Mouse (Mus musculus) neural tube, embryonic 13.5 days (tissue): ENCODE measurements at regions not wholly inside any gene's neighbourhood (a gene's known extent, or its start where the extent isn't known, plus 50 kb on each side); places are given as distances from the start of the nearest gene placed in this dataset.

Experiments used
- ATAC-seq: fragments of 200-750 bp; cut with Nextera tagmentation; 2 replicates; pipeline ENCODE4 v1.8.0; 2017; ENCODE audit warnings: low read depth, mild to moderate bottlenecking, moderate TSS enrichment, moderate library complexity
- H3K27ac ChIP-seq: fragments of 300-500 bp; sonication (generic); replicated peaks from 2 replicates; pipeline ENCODE4 v1.5.1; 2015; ENCODE audit warnings: moderate library complexity, mild to moderate bottlenecking, inconsistent platforms
- H3K27me3 ChIP-seq: fragments of 300-500 bp; sonication (generic); 2 replicates; pipeline ENCODE4 v1.6.1; 2015; ENCODE audit warnings: mild to moderate bottlenecking, inconsistent platforms
- H3K36me3 ChIP-seq: fragments of 300-500 bp; sonication (generic); 2 replicates; pipeline ENCODE4 v1.6.1; 2015; ENCODE audit warnings: mild to moderate bottlenecking, inconsistent platforms
- H3K4me1 ChIP-seq: fragments of 300-500 bp; sonication (generic); replicated peaks from 2 replicates; pipeline ENCODE4 v1.6.1; 2015; ENCODE audit warnings: inconsistent platforms
- H3K4me2 ChIP-seq: fragments of 300-500 bp; sonication (generic); 2 replicates; pipeline ENCODE4 v1.6.1; 2015; ENCODE audit warnings: inconsistent platforms, mild to moderate bottlenecking, moderate library complexity
- H3K4me3 ChIP-seq: fragments of 300-500 bp; sonication (generic); 2 replicates; pipeline ENCODE4 v1.5.1; 2015; ENCODE audit warnings: mild to moderate bottlenecking, inconsistent platforms
- H3K9ac ChIP-seq: fragments of 300-500 bp; sonication (generic); 2 replicates; pipeline ENCODE4 v1.6.1; 2015; ENCODE audit warnings: moderate library complexity, mild to moderate bottlenecking, inconsistent platforms
- H3K9me3 ChIP-seq: fragments of 300-500 bp; sonication (generic); 2 replicates; pipeline ENCODE4 v1.6.1; 2016; ENCODE audit warnings: inconsistent platforms
- WGBS: fragments of 180-500 bp; shearing (Covaris S2); methylation state at CpG from one replicate; pipeline ENCODE4 v1.1.7; 2015; 5-methylcytosine and 5-hydroxymethylcytosine counted together

DNA sequence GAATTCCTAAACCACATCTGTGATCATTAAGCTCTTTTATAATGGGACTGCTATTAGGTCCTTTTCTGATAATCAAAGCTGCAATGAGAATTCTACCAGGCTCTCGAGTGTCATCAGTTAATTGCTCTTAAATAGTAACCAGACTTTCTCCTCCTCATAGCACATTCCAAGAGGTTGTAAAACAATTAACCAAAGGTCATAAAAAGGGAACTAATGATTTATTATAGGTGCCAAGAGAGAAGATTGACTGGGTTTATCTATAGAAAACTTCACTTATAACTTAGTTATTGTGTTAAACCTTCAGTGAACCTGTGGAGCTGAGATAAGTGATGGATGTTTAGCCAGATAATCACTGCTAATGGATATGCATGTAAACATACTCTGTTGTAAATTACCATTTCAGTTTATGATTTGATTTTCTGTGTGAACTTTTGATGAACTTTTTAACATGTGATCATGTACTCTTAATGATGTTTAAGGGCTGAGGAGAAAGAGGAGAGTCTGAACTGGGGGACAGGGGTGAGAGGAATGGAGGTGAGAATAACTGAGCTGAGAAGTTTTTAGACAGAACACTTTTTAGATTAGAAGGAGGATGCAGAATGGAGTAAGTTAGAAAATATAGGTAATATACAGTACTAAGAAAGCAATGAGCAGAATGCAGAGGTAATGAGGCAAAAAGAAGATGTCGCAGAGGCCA is 228.4 kb upstream of the Cox7c start:
- Histone ChIP-seq H3K27ac (no peak overlapping the region), H3K9me3 (no peaks in the 10 kb centered on the region), H3K4me2 (no peak overlapping the region), H3K4me1 (no peaks in the 10 kb centered on the region), H3K9ac (no peak overlapping the region), H3K36me3 (no peaks in the 10 kb centered on the region), H3K4me3 (no peak overlapping the region), H3K27me3 (no peaks in the 10 kb centered on the region)
- WGBS: 37% methylated on average over 2 of the region's 2 CpGs
- no peak for ATAC-seq

DNA sequence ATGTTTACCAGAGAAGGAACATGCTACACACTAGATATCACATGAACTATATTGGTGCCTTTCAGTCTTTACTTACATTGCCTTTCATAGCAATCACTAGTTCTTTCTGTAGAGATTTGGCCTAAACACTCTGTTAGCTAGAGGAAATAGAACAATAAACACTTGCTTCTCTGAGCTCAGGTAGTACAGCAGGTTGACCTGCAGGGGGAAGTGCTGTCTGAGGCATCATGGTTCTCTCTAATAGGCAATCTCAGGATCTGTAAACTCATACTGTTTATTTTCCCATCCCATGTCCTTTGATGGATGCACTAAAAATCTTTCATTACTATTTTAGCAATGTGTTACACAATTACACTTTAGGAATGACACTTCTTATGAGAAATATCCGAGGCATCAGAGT is 191.3 kb upstream of the Cox7c start:
- Histone ChIP-seq H3K9me3 (no peaks in the 10 kb centered on the region), H3K4me2 (no peak overlapping the region), H3K4me1 (no peaks in the 10 kb centered on the region), H3K27me3 (no peaks in the 10 kb centered on the region), H3K36me3 (no peaks in the 10 kb centered on the region), H3K9ac (no peak overlapping the region), H3K27ac (no peak overlapping the region), H3K4me3 (no peak overlapping the region)
- WGBS: 85% methylated on average over 1 of the region's 1 CpGs
- no peak for ATAC-seq

DNA sequence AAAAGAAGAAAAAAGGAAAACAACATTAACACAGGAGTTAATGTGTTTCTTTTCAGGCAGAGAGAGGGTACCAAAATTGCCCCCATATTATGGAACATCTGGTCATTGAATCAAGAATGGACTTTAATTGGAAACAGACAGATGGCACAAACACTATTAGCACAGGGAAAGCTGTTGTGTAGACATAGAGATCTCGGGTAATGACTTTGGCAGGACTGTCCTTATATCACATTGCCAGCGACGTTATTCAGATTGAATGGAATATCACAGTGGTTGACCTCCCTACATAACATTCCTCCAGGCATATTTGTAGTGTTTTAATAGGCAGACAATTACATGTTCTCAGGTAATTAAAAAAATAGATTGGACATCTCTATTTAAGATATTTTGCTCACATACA is 158.9 kb upstream of the Cox7c start:
- peak; percentile 23; the same call in 1 of the 2 replicates for ATAC-seq
- H3K27me3 ChIP-seq: no peaks in the 10 kb centered on the region
- WGBS: 49% methylated on average over 3 of the region's 3 CpGs

DNA sequence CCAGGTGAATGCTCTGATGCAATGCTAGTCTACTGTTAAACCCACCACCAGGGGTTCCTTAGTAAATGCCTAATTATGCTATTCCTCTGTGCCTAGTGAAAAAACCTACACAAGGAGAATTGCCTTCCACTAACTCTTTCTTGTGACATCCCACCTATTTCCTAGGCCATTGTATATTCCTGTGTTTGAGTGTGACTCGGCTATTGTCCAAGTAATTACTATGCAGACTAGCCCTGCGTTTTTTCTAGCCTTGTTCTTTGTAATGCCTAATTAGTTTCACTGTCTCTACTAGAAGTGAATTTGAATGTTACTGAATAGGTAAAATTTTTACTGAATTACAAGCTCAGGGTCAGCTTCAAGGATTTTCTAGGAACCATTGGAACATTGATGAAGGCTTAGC is 133.8 kb upstream of the Cox7c start:
- Histone ChIP-seq H3K9me3 (no peaks in the 10 kb centered on the region), H3K4me2 (no peak overlapping the region), H3K9ac (no peak overlapping the region), H3K27ac (no peak overlapping the region), H3K27me3 (no peaks in the 10 kb centered on the region), H3K4me1 (no peaks in the 10 kb centered on the region), H3K36me3 (no peaks in the 10 kb centered on the region), H3K4me3 (no peak overlapping the region)
- WGBS: 41% methylated on average over 2 of the region's 2 CpGs
- no peak for ATAC-seq

More for the DNA sequence above, 158.9 kb upstream of the Cox7c start:
- H3K9ac ChIP-seq: no peak overlapping the region
- H3K27ac ChIP-seq: no peak overlapping the region
- H3K4me3 ChIP-seq: no peak overlapping the region
- H3K4me2 ChIP-seq: no peak overlapping the region
- H3K4me1 ChIP-seq: no peaks in the 10 kb centered on the region
- H3K36me3 ChIP-seq: no peaks in the 10 kb centered on the region
- H3K9me3 ChIP-seq: no peaks in the 10 kb centered on the region

DNA sequence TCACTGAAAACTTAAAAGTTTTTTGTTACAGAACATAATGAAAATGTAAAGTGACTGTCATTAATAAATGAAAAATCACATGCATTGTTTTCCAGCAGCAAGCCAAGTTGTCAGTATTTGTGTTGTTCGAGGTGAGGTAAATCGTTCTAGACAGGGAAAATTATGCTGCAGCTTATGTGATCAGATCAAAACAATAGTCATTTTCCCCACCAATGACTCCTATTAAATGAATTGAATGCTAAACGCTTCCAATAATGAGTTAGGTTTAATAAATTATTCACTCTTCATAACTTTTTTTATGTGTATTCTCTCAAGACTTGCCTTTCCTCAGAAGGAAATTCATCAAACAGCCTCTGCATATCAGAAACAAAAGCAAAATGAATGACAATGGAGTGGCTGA is 100.6 kb upstream of the Cox7c start:
- Histone ChIP-seq H3K4me1 (no peaks in the 10 kb centered on the region), H3K27me3 (no peaks in the 10 kb centered on the region), H3K4me3 (no peak overlapping the region), H3K27ac (no peak overlapping the region), H3K9ac (no peak overlapping the region), H3K36me3 (no peaks in the 10 kb centered on the region), H3K4me2 (no peak overlapping the region), H3K9me3 (no peaks in the 10 kb centered on the region)
- ATAC-seq: no peak
- WGBS: 84% methylated on average over 3 of the region's 3 CpGs

DNA sequence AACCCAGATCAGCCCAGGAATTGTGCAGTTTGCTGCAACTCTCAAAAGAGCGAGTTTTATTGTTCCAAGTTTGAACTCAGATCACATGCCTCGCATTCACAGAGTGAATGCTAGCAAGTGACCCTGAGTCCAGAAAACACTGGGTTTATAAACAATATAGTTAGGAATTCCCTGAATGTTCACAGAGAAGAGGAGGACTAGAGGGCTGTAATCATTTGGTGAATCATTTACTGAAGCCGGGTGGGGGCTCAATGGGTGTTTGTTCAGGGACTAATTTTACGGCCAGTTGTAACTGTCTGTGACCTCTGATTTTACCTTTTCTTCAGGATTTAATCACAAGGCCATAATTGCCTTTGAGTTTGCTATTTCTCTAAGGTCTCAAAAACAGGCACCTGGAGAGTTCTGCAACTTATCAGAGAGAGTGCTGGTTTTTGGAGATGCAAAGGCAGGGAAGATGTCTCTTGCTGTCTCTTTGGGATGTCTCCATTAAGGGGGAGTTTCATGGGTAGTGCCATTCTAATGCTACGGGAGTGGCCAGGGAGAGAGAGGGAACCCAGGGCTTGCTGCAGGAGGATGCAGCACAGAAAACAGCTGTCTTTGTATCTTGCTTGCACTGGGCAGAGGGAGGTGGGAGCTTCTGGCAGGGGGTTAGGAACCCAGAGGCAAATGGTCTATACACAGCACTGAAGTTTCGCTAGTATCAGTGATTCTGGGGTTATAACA is 64.8 kb upstream of the Cox7c start:
- Histone ChIP-seq H3K9ac (no peak overlapping the region), H3K9me3 (0 out of 2 replicates have a peak, but pooled peaks cover 5% of the 10 kb centered on the region), H3K4me2 (no peak overlapping the region), H3K27me3 (no peaks in the 10 kb centered on the region), H3K4me1 (no peaks in the 10 kb centered on the region), H3K36me3 (no peaks in the 10 kb centered on the region), H3K27ac (no peak overlapping the region), H3K4me3 (no peak overlapping the region)
- 19% methylated on average over 6 of the region's 6 CpGs for WGBS
- ATAC-seq: no peak

DNA sequence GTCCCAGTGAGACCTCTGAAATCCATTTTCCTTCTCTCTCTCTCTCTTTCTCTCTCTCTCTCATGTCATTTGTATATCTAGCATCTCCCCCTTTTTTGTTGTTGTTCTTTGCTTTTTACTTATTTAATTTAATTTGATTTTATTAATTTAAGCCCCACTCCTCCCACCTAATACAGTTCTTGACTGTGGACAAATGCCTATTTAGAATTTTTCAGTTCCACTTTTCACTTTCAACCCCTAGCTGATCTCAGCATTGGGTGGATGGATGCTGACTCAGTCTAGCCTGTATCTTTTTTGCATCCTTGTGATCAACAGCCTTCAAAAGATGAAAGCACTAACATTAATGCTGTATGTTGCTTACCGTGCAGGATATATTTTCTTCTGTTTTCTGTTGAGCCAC is 55.5 kb upstream of the Cox7c start:
- Histone ChIP-seq H3K9ac (no peak overlapping the region), H3K4me3 (no peak overlapping the region), H3K9me3 (no peaks in the 10 kb centered on the region), H3K27me3 (no peaks in the 10 kb centered on the region), H3K4me2 (no peak overlapping the region), H3K27ac (no peak overlapping the region), H3K36me3 (no peaks in the 10 kb centered on the region), H3K4me1 (no peaks in the 10 kb centered on the region)
- 82% methylated on average over 1 of the region's 1 CpGs for WGBS
- no peak for ATAC-seq

DNA sequence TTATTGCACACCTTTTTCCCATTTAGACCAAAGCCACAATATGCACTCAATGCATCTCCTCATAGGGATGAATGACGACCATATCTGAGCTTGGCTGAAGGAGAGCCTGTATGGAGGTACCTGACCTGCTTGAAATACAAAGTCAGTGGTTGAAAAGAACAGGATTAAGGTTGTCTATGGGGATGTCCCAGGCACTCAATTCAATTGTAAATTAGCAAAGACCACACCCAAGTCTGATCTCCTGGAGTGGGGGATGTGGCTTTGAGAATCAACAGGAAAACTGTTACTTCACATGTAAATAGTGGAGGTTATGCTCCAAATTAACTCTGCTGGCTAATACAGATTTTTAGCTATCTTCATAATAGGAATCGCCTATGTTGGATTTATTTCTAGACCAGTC is 51.1 kb upstream of the Cox7c start:
- Histone ChIP-seq H3K9me3 (no peaks in the 10 kb centered on the region), H3K4me3 (no peak overlapping the region)
- 26% methylated on average over 2 of the region's 2 CpGs for whole genome bisulfite sequencing

DNA sequence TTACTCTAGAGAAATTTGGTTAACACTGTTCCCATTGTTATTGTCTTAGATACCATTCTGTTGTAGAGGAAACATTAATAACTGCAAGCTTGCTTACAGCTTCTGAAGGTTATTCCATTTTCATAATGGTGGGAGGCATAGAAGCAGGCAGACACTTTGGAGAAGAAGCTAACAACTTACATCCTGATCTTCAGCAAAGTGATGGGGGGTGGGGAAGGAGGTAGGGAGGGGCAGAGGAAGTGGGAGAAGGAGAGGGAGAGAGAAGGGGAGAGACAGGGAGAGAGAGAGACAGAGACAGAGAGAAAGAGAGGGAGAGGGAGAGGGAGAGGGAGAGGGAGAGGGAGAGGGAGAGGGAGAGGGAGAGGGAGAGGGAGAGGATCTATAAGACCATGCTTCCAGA is 50.6 kb upstream of the Cox7c start:
- no peak overlapping the region for H3K9ac ChIP-seq
- no peaks in the 10 kb centered on the region for H3K4me1 ChIP-seq
- H3K4me3 ChIP-seq: no peak overlapping the region
- H3K27me3 ChIP-seq: no peaks in the 10 kb centered on the region
- no peaks in the 10 kb centered on the region for H3K9me3 ChIP-seq
- no peak overlapping the region for H3K27ac ChIP-seq
- H3K36me3 ChIP-seq: no peaks in the 10 kb centered on the region
- no peak overlapping the region for H3K4me2 ChIP-seq
- no peak for ATAC-seq

More for the DNA sequence above, 51.1 kb upstream of the Cox7c start:
- H3K27ac ChIP-seq: no peak overlapping the region
- no peaks in the 10 kb centered on the region for H3K36me3 ChIP-seq
- no peak overlapping the region for H3K9ac ChIP-seq
- no peaks in the 10 kb centered on the region for H3K27me3 ChIP-seq
- no peak for ATAC-seq
- H3K4me1 ChIP-seq: no peaks in the 10 kb centered on the region
- no peak overlapping the region for H3K4me2 ChIP-seq
